Mouse (Mus musculus) bone marrow macrophage, adult 2 months (primary cell): ENCODE measurements around the gene Gm20388. TPM values are rescaled to one million over a fixed set of nuclear protein-coding genes. Genes with fewer than 3 reads are reported as not detected.

Source experiments
- H3K27ac ChIP-seq: 2 replicates; pipeline ENCODE4 v1.5.1; 2012; ENCODE audit warnings: low read depth, low read length; ENCODE audit not compliant: insufficient read depth
- H3K4me1 ChIP-seq: 2 replicates; pipeline ENCODE4 v1.6.1; 2012; ENCODE audit warnings: low read length; ENCODE audit not compliant: control insufficient read depth, insufficient read depth
- H3K4me3 ChIP-seq: 2 replicates; pipeline ENCODE4 v1.5.1; 2012; ENCODE audit warnings: mild to moderate bottlenecking, low read length, moderate library complexity; ENCODE audit not compliant: insufficient read depth
- CTCF ChIP-seq: IDR thresholded peaks from 2 replicates; pipeline ENCODE4 v1.5.1; 2012; ENCODE audit warnings: low read depth, mild to moderate bottlenecking, low read length, moderate library complexity
- POLR2A ChIP-seq: IDR thresholded peaks from 2 replicates; pipeline ENCODE4 v1.6.1; 2012; ENCODE audit warnings: mild to moderate bottlenecking, low read depth, low read length, borderline replicate concordance
- polyA plus RNA-seq: library from polyadenylated mRNA; stranded (reverse); fragments of >200 nt; gene quantifications from 2 replicates; pipeline ENCODE4 v1.2.4, GENCODE M21; 2012; ENCODE audit not compliant: missing spikeins, insufficient read depth, insufficient read length

The Gm20388 gene
- polyA plus RNA-seq, 1 experiment: 32.7 TPM

DNA sequence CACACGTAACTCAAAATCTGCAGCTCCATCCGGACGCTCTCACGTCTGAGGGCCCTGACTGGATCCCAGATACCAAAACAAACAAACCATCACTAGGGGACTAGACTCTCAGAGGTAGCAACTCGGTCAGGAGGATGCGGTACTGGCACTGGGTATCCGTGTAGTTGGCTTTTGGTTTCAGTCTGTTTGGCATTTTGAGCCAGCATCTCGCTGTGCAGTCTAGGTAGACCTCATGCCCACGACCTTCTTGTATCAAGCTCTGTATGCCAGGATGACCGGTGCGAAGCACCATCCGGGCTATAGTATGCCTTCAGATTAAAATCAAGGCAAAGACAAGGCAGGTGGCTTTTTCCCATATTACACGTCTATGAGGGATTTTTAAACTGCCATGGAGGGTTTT, 3916.9 kb downstream of the Gm20388 start:
- Histone ChIP-seq H3K4me1 (no peaks in the 10 kb centered on the region), H3K27ac (no peak overlapping the region), H3K4me3 (no peak overlapping the region)
- TF ChIP-seq POLR2A (no peak), CTCF (no peak)

- Histone ChIP-seq H3K4me1 (no peaks in the 10 kb centered on the region), H3K27ac (no peak overlapping the region), H3K4me3 (no peak overlapping the region)
- TF ChIP-seq CTCF: peak; percentile 85
- no peak for TF ChIP-seq POLR2A
Measured at GRCm38 (mm10) chr8:123832757-123833156, 3922.1 kb downstream of the Gm20388 start.

GRCm38 (mm10) chr8:123835451-123835850, 3924.8 kb downstream of the Gm20388 start:
- TF ChIP-seq POLR2A: no peak
- TF ChIP-seq CTCF: peak; percentile 46
- no peaks in the 10 kb centered on the region for H3K4me1 ChIP-seq
- no peak overlapping the region for H3K27ac ChIP-seq
- no peak overlapping the region for H3K4me3 ChIP-seq

- Histone ChIP-seq H3K27ac (no peak overlapping the region), H3K4me1 (no peaks in the 10 kb centered on the region), H3K4me3 (no peak overlapping the region)
- TF ChIP-seq CTCF (no peak), POLR2A (no peak)
Measured at GRCm38 (mm10) chr8:123836354-123836753, 3925.7 kb downstream of the Gm20388 start.

DNA sequence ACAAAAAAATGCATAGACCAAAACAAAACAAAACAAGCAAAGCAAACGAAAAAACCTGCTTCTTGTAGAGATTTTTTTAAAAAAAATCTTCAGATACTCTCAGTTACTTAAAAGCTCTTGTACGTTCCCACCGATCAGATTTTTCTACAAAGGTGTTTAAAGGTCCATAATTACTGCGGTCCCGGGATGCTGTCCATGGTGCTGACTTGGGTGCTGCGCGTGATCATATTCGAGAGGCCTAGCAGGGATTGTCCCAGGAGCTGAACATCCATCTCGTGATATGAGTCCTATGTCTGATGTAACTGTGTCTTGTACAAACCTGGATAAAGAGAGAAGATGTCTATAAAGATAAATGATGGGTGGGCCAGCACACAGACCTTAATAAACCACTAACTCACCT, 3927.9 kb downstream of the Gm20388 start:
- TF ChIP-seq CTCF (no peak), POLR2A (no peak)
- Histone ChIP-seq H3K27ac (no peak overlapping the region), H3K4me1 (no peaks in the 10 kb centered on the region), H3K4me3 (no peak overlapping the region)

GRCm38 (mm10) chr8:123840578-123841345, 3930.1 kb downstream of the Gm20388 start:
- TF ChIP-seq POLR2A (no peak), CTCF (no peak)
- H3K27ac ChIP-seq: no peak overlapping the region
- no peak overlapping the region for H3K4me3 ChIP-seq
- H3K4me1 ChIP-seq: no peaks in the 10 kb centered on the region

DNA sequence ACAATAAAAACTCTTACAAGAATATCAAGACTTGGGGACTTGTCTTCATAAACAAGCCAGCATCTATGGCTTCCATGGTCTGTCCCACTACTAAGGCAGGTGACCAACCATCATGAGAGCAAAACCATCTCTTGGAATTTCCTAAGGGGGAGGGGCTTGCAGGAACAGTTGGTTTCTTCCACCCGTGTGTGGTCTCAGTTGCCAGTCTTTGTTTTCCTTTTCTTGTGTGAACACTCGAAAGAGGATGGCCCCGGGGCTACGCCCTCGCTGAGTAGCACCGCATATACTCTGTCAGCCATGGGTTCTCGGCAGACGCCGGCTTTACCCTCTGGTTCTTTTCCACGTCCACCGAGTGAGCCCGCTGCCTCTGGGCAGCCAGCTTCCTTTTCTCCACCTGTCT, 3931.4 kb downstream of the Gm20388 start:
- Histone ChIP-seq H3K4me3 (no peak overlapping the region), H3K27ac (no peak overlapping the region), H3K4me1 (0 out of 2 replicates have a peak, but pooled peaks cover 2% of the 10 kb centered on the region)
- TF ChIP-seq CTCF: no peak
- no peak for TF ChIP-seq POLR2A

DNA sequence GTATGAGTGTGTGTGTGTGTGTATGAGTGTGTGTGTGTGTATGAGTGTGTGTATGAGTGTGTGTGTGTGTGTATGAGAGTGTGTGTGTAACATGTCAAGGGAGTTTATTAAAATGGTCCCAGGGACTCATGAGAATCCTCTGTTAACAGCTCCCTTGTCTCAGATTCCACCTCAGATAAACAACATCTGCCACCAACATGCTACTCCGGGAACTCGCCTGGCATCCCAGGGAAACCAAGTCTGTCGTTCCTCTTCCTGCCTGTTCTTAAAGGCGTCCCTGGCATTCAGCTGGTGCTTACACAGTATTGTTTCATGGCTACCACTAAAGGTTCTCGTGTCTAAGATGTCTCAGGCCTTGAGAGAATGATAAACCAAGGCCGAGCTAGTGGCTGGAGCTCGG, 3933.7 kb downstream of the Gm20388 start:
- no peak for TF ChIP-seq CTCF
- TF ChIP-seq POLR2A: no peak
- Histone ChIP-seq H3K4me1 (peaks cover 6% of the 10 kb centered on the region; the same call in 1 of the 2 replicates), H3K27ac (no peak overlapping the region), H3K4me3 (no peak overlapping the region)

DNA sequence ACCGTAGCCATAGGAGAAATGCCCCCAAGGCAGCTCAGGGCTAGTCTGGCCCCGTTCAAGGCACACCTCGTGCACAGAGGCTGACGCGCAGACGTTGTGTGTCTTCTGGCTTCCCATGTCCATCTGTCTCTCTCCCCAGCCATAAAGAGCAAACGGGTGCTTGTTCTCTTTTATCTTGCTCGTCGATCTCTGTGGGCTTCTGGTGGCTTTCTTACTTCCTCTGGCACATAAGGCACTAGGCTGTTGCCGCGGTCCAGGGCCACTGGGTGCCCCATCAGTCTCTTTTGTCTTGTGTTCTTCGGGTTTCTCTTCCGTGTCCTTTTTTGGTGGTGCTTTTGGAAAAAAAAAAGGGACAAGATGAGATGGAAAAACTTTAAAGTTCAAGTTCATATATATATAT, 3934.5 kb downstream of the Gm20388 start:
- TF ChIP-seq POLR2A (no peak), CTCF (no peak)
- Histone ChIP-seq H3K27ac (no peak overlapping the region), H3K4me3 (no peak overlapping the region)

GRCm38 (mm10) chr8:123845991-123846390, 3935.3 kb downstream of the Gm20388 start:
- no peak for TF ChIP-seq POLR2A
- no peak for TF ChIP-seq CTCF
- no peak overlapping the region for H3K27ac ChIP-seq
- H3K4me3 ChIP-seq: no peak overlapping the region
- peaks cover 6% of the 10 kb centered on the region; the same call in 1 of the 2 replicates for H3K4me1 ChIP-seq

More for the DNA sequence above, 3934.5 kb downstream of the Gm20388 start:
- H3K4me1 ChIP-seq: peaks cover 6% of the 10 kb centered on the region; the same call in 1 of the 2 replicates
